Mouse (Mus musculus): ENCODE measurements around the gene Cdh4. TPM values are rescaled to one million over a fixed set of nuclear protein-coding genes. Genes with fewer than 3 reads are reported as not detected.

The Cdh4 gene
- polyA plus RNA-seq, 1 experiment from 2014 or later, result 1.1 TPM

DNA sequence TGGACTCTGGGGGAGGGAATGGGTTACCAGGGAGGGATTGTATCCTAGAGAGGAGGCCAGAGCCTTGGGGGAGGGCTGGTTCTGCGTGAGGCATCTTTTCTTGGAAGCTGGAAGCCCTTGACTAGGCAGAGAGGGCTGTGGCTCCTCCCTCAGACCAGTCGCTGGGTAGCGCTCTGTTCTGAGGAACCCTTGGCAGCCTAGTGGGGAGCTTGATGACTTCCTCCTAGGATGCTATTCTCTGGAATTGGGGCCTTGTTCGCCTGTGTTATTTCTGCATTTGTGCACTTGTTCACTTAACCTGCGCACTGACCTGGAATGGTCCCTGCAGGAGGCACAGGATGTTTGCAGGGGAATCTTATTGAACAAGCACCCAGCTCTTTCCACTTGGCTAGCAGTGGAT, 149.4 kb downstream of the Cdh4 start:
- Histone ChIP-seq H3K4me1 (ENCODE audit: control insufficient read depth in 2 of 2, insufficient read depth in 2 of 2, low read length in 2 of 2) (no peaks in the 10 kb centered on the region), H3K9me3 (ENCODE audit: control insufficient read depth, low read length) (no peaks in the 10 kb centered on the region), H3K4me3 (ENCODE audit: control insufficient read depth in 1 of 2, insufficient read depth in 1 of 2, low read depth in 1 of 2, low read length in 2 of 2) (no peak overlapping the region), H3K4me2 (ENCODE audit: low read length) (no peak overlapping the region), H3K9ac (ENCODE audit: low read length) (no peak overlapping the region), H3K36me3 (ENCODE audit: control insufficient read depth, insufficient read depth, low read length) (no peaks in the 10 kb centered on the region), H3K27me3 (ENCODE audit: control insufficient read depth, insufficient read depth, low read length) (no peaks in the 10 kb centered on the region), H3K27ac (replicated peaks in 1 of 2; ENCODE audit: control insufficient read depth in 1 of 2, insufficient read depth in 1 of 2, low read depth in 2 of 2, low read length in 2 of 2) (no peak overlapping the region)
- no peak for ATAC-seq (ENCODE audit: insufficient number of reproducible peaks, insufficient read depth, low FRiP score, low read depth)
- WGBS, result 64% methylated on average over 5 of the region's 5 CpGs

DNA sequence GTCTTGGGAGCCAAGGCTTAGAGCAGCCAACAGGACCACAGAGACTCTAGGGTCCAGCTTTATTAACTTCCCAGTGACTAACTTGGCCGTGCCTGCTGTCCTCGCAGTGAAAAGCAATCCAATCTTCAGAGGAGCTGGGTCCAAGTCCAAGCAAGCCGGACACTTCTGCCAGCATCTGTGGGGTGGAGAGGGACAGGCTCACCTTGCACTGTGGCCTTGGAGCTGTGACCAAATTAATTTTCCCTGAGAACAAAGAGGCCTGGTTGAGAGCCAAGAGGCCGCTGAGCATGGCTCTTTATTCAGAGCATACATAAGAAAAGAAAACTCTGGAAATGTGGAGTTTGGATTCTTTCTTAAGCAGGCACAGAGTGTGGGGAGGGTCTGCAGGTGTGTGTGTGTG, 152.8 kb downstream of the Cdh4 start:
- H3K36me3 ChIP-seq (ENCODE audit: control insufficient read depth, insufficient read depth, low read length), result no peaks in the 10 kb centered on the region
- no peak for ATAC-seq (ENCODE audit: insufficient number of reproducible peaks, insufficient read depth, low FRiP score, low read depth)

DNA sequence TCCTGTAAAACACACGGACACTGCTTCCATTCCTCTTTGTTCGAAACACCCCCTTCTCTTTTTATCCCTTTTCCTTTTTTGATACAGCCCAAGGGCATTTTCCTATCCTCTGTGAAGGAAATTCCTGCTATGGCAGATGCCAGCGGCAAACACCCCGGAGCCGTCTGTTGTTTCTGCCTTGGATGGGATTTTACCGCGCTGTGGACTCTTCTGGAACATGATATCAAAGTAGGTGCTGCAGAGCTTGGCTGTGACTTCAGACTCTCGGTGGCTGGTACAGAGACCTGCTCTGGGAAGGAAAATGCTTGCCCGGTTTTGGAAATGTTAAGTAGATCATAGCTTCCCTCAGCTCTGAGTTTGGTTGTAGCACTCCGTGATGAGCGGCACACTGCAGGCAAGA, 156.7 kb downstream of the Cdh4 start:
- Histone ChIP-seq H3K4me2 (ENCODE audit: low read length) (no peak overlapping the region), H3K27ac (replicated peaks in 1 of 2; ENCODE audit: control insufficient read depth in 1 of 2, insufficient read depth in 1 of 2, low read depth in 2 of 2, low read length in 2 of 2) (no peak overlapping the region), H3K9ac (ENCODE audit: low read length) (no peak overlapping the region), H3K9me3 (ENCODE audit: control insufficient read depth, low read length) (no peaks in the 10 kb centered on the region), H3K4me1 (ENCODE audit: control insufficient read depth in 2 of 2, insufficient read depth in 2 of 2, low read length in 2 of 2) (no peaks in the 10 kb centered on the region), H3K4me3 (ENCODE audit: control insufficient read depth in 1 of 2, insufficient read depth in 1 of 2, low read depth in 1 of 2, low read length in 2 of 2) (no peak overlapping the region), H3K36me3 (ENCODE audit: control insufficient read depth, insufficient read depth, low read length) (no peaks in the 10 kb centered on the region), H3K27me3 (ENCODE audit: control insufficient read depth, insufficient read depth, low read length) (no peaks in the 10 kb centered on the region)
- 83% methylated on average over 11 of the region's 11 CpGs for WGBS
- ATAC-seq (ENCODE audit: insufficient number of reproducible peaks, insufficient read depth, low FRiP score, low read depth), result no peak

More for the DNA sequence above, 152.8 kb downstream of the Cdh4 start:
- Histone ChIP-seq H3K27me3 (ENCODE audit: control insufficient read depth, insufficient read depth, low read length) (no peaks in the 10 kb centered on the region), H3K9me3 (ENCODE audit: control insufficient read depth, low read length) (no peaks in the 10 kb centered on the region), H3K9ac (ENCODE audit: low read length) (no peak overlapping the region), H3K4me3 (ENCODE audit: control insufficient read depth in 1 of 2, insufficient read depth in 1 of 2, low read depth in 1 of 2, low read length in 2 of 2) (no peak overlapping the region), H3K27ac (replicated peaks in 1 of 2; ENCODE audit: control insufficient read depth in 1 of 2, insufficient read depth in 1 of 2, low read depth in 2 of 2, low read length in 2 of 2) (no peak overlapping the region), H3K4me2 (ENCODE audit: low read length) (no peak overlapping the region), H3K4me1 (ENCODE audit: control insufficient read depth in 2 of 2, insufficient read depth in 2 of 2, low read length in 2 of 2) (no peaks in the 10 kb centered on the region)
- WGBS, result 85% methylated on average over 4 of the region's 4 CpGs

DNA sequence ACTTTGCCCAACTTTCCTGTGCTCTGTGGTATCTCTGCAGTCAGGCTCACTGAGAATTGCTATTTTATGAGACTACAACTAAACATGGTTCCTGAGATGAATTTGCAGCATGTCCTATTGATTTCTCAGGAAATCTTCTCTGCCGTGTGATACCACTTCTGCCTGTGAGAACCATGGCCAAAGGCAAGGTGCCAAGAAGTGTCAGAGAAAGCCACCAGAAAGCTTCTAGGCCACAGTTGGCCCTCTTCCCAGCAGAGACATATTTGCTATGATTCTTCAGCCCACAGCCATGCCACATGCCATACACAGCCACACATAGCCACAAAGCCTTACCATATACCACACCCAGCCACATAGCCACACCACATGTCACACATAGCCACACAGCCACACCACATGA, 157.7 kb downstream of the Cdh4 start:
- H3K4me2 ChIP-seq (ENCODE audit: low read length), result no peak overlapping the region
- H3K27me3 ChIP-seq (ENCODE audit: control insufficient read depth, insufficient read depth, low read length), result no peaks in the 10 kb centered on the region
- ATAC-seq (ENCODE audit: insufficient number of reproducible peaks, insufficient read depth, low FRiP score, low read depth), result no peak
- no peak overlapping the region for H3K4me3 ChIP-seq (ENCODE audit: control insufficient read depth in 1 of 2, insufficient read depth in 1 of 2, low read depth in 1 of 2, low read length in 2 of 2)
- 74% methylated on average over 1 of the region's 1 CpGs for WGBS
- no peaks in the 10 kb centered on the region for H3K4me1 ChIP-seq (ENCODE audit: control insufficient read depth in 2 of 2, insufficient read depth in 2 of 2, low read length in 2 of 2)
- no peaks in the 10 kb centered on the region for H3K36me3 ChIP-seq (ENCODE audit: control insufficient read depth, insufficient read depth, low read length)
- H3K9ac ChIP-seq (ENCODE audit: low read length), result no peak overlapping the region
- no peaks in the 10 kb centered on the region for H3K9me3 ChIP-seq (ENCODE audit: control insufficient read depth, low read length)
- no peak overlapping the region for H3K27ac ChIP-seq (replicated peaks in 1 of 2; ENCODE audit: control insufficient read depth in 1 of 2, insufficient read depth in 1 of 2, low read depth in 2 of 2, low read length in 2 of 2)

DNA sequence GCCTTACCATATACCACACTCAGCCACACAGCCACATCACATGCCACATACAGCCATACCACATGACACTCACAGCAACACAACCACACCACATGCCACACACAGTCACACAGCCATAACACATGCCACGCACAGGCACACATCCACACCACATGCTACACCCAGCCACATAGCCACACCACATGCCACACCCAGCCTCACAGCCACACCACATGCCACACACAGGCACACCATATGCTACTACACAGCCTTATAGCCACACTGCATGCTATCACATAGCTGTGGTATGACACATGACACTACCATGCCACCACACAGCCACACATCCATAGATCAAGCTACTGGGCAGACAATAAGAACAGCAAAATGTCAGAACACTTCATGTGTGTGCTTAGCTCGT, 158.1 kb downstream of the Cdh4 start:
- ATAC-seq (ENCODE audit: insufficient number of reproducible peaks, insufficient read depth, low FRiP score, low read depth), result no peak
- WGBS, result 70% methylated on average over 2 of the region's 2 CpGs

DNA sequence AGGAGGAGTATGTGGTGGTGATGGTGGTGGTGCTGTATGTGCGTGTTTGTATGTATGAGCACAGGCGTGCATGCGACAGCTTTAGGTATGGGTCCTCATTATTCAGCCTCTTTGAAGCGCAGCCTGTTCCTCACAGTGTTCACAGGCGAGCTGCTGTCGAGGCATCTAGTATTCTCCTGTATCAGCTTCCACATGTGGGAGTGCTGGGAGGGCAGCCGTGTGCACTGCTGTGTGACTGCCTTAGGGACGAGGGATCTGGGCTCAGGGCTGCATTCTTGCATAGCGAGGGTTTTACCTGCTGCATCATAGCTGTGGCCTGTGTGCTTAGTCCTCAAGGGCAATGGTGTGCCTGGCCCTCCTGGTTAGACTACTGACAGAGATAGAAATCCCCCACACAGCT, 158.9 kb downstream of the Cdh4 start:
- Histone ChIP-seq H3K4me2 (ENCODE audit: low read length) (no peak overlapping the region), H3K36me3 (ENCODE audit: control insufficient read depth, insufficient read depth, low read length) (no peaks in the 10 kb centered on the region), H3K9me3 (ENCODE audit: control insufficient read depth, low read length) (no peaks in the 10 kb centered on the region), H3K27me3 (ENCODE audit: control insufficient read depth, insufficient read depth, low read length) (no peaks in the 10 kb centered on the region), H3K9ac (ENCODE audit: low read length) (no peak overlapping the region), H3K27ac (replicated peaks in 1 of 2; ENCODE audit: control insufficient read depth in 1 of 2, insufficient read depth in 1 of 2, low read depth in 2 of 2, low read length in 2 of 2) (no peak overlapping the region), H3K4me3 (ENCODE audit: control insufficient read depth in 1 of 2, insufficient read depth in 1 of 2, low read depth in 1 of 2, low read length in 2 of 2) (no peak overlapping the region), H3K4me1 (ENCODE audit: control insufficient read depth in 2 of 2, insufficient read depth in 2 of 2, low read length in 2 of 2) (no peaks in the 10 kb centered on the region)
- 82% methylated on average over 9 of the region's 9 CpGs for WGBS
- ATAC-seq (ENCODE audit: insufficient number of reproducible peaks, insufficient read depth, low FRiP score, low read depth), result no peak

More for the DNA sequence above, 158.1 kb downstream of the Cdh4 start:
- Histone ChIP-seq H3K36me3 (ENCODE audit: control insufficient read depth, insufficient read depth, low read length) (no peaks in the 10 kb centered on the region), H3K27me3 (ENCODE audit: control insufficient read depth, insufficient read depth, low read length) (no peaks in the 10 kb centered on the region), H3K9me3 (ENCODE audit: control insufficient read depth, low read length) (no peaks in the 10 kb centered on the region), H3K4me3 (ENCODE audit: control insufficient read depth in 1 of 2, insufficient read depth in 1 of 2, low read depth in 1 of 2, low read length in 2 of 2) (no peak overlapping the region), H3K4me2 (ENCODE audit: low read length) (no peak overlapping the region), H3K9ac (ENCODE audit: low read length) (no peak overlapping the region), H3K27ac (replicated peaks in 1 of 2; ENCODE audit: control insufficient read depth in 1 of 2, insufficient read depth in 1 of 2, low read depth in 2 of 2, low read length in 2 of 2) (no peak overlapping the region), H3K4me1 (ENCODE audit: control insufficient read depth in 2 of 2, insufficient read depth in 2 of 2, low read length in 2 of 2) (no peaks in the 10 kb centered on the region)

DNA sequence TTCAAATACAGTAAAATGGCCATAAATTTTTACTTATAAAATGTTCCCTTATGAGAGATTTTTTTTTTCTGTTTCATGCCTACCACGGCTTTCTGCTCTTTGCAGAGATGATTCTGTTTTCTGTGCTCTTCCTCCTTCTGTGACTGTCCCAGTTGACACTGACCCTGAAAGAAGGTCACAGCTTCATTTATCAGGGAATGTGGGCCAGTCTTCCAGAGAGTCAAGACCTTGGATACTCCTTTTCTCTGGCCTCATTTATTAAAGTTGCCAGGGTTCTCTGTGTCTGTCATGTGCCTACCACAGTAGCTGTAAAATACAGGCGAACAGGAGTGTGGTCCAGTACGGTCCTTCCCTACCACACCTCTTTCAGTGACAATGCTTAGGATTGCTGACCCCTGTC, 162.5 kb downstream of the Cdh4 start:
- Histone ChIP-seq H3K27me3 (ENCODE audit: control insufficient read depth, insufficient read depth, low read length) (no peaks in the 10 kb centered on the region), H3K9ac (ENCODE audit: low read length) (no peak overlapping the region), H3K4me3 (ENCODE audit: control insufficient read depth in 1 of 2, insufficient read depth in 1 of 2, low read depth in 1 of 2, low read length in 2 of 2) (no peak overlapping the region), H3K4me1 (ENCODE audit: control insufficient read depth in 2 of 2, insufficient read depth in 2 of 2, low read length in 2 of 2) (no peaks in the 10 kb centered on the region), H3K36me3 (ENCODE audit: control insufficient read depth, insufficient read depth, low read length) (no peaks in the 10 kb centered on the region), H3K27ac (replicated peaks in 1 of 2; ENCODE audit: control insufficient read depth in 1 of 2, insufficient read depth in 1 of 2, low read depth in 2 of 2, low read length in 2 of 2) (no peak overlapping the region), H3K4me2 (ENCODE audit: low read length) (no peak overlapping the region), H3K9me3 (ENCODE audit: control insufficient read depth, low read length) (no peaks in the 10 kb centered on the region)
- 79% methylated on average over 3 of the region's 3 CpGs for WGBS
- ATAC-seq (ENCODE audit: insufficient number of reproducible peaks, insufficient read depth, low FRiP score, low read depth), result no peak

DNA sequence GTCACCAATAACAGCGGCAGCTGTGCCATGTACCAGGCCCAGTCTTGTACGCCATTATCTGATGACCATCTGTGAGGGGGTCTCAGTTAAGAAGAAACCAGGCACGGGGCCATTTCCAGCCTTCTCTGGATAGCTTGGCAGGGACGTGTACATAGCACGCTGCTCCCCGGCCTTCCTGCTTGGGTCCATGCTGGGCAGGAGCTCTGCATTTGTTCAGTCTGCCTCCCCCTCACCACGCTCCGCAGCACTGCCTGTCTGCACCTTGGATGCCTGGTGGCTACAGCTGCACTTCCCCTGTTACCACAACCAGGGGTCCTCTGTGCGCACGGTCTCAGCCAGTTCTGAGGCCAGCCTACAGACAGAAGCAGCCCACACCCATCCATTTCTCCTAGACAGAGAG, 163.0 kb downstream of the Cdh4 start:
- H3K4me3 ChIP-seq (ENCODE audit: control insufficient read depth in 1 of 2, insufficient read depth in 1 of 2, low read depth in 1 of 2, low read length in 2 of 2), result no peak overlapping the region
- no peaks in the 10 kb centered on the region for H3K27me3 ChIP-seq (ENCODE audit: control insufficient read depth, insufficient read depth, low read length)
- H3K9me3 ChIP-seq (ENCODE audit: control insufficient read depth, low read length), result no peaks in the 10 kb centered on the region
- no peak overlapping the region for H3K4me2 ChIP-seq (ENCODE audit: low read length)
- ATAC-seq (ENCODE audit: insufficient number of reproducible peaks, insufficient read depth, low FRiP score, low read depth), result no peak
- no peak overlapping the region for H3K9ac ChIP-seq (ENCODE audit: low read length)
- H3K4me1 ChIP-seq (ENCODE audit: control insufficient read depth in 2 of 2, insufficient read depth in 2 of 2, low read length in 2 of 2), result no peaks in the 10 kb centered on the region
- WGBS, result 61% methylated on average over 10 of the region's 10 CpGs
- H3K27ac ChIP-seq (replicated peaks in 1 of 2; ENCODE audit: control insufficient read depth in 1 of 2, insufficient read depth in 1 of 2, low read depth in 2 of 2, low read length in 2 of 2), result no peak overlapping the region
- no peaks in the 10 kb centered on the region for H3K36me3 ChIP-seq (ENCODE audit: control insufficient read depth, insufficient read depth, low read length)
